Mouse (Mus musculus) cerebellum, postnatal 10 days (tissue): ENCODE data around the gene Car3.

Experiments used
- DNase-seq, 2 experiments: peaks; one replicate each; pipeline ENCODE4 v3.0.0; 2021; ENCODE audit warnings: mixed read lengths in 2 of 2

The Car3 gene

DNA sequence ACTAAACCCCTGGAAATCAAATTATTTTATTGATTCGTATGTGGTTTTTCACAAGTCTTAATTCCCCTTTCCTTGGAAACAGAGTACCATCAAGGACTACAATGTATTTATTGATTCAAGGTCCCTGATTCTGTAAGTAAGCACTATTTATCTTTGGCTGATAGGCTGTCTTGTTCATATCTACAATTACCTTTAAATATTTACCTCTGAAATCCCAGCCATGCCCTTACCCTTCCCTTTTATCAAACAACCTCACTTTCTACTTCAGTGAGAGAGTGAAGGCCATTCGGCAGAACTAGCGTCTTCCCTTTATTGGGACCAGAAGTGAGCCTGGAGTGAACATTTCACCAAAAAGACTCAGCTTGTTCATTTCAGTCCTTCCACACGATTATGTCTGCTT lies 50.5 kb downstream of the Car3 start:
- no peak for DNase-seq

DNA sequence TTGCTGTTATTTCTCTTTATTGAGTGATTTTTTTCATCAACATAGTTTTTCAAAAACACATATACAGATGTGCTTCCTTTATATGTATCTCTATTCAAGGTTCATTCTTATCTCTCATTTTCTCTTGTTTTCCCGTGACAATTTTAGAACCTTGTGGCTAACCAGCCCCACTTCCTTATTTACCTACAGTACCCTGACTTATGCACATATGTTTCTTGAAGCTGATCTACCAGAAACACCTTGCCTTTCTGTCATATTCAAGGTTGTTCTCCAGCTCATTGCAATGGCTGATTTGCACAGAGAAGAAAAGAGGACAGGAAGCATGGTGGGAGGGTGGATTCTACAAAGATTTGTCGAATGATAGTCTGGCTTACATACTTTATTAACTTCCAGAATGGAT lies 52.0 kb downstream of the Car3 start:
- no peak for DNase-seq

DNA sequence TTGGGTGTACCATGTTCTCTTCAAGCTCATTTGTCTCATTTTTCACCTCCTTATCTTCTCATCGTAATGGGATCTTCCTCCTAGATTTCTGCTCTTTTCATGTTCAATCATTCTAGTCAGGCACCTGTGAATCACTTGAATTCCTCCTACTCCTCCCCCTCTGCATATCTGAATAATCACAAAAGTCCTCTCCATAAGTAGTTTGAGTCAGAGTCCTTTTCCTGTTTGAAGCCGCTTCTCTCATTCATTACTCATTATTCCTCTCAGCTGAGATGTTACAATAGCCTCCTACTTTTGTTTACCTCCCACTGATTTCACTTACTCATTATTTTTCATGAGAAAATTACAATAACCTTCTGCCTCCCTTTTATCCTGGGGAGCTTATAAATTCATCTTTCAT lies 53.9 kb downstream of the Car3 start:
- no peak for DNase-seq
